Mouse (Mus musculus) testis, adult 2 months (tissue): ENCODE measurements around the gene Hs3st2.

Source experiments
- CTCF ChIP-seq: fragments of 200-500 bp; IDR thresholded peaks from 2 replicates; pipeline ENCODE4 v1.5.1; 2012; ENCODE audit warnings: low read depth, mild to moderate bottlenecking, inconsistent platforms, low read length, moderate library complexity; ENCODE audit not compliant: control insufficient read depth, insufficient read depth, insufficient replicate concordance
- POLR2A ChIP-seq: fragments of 200-500 bp; IDR thresholded peaks from 2 replicates; pipeline ENCODE4 v1.6.1; 2012; ENCODE audit warnings: low read depth, mild to moderate bottlenecking, inconsistent platforms, low read length, moderate library complexity; ENCODE audit not compliant: control insufficient read depth

DNA sequence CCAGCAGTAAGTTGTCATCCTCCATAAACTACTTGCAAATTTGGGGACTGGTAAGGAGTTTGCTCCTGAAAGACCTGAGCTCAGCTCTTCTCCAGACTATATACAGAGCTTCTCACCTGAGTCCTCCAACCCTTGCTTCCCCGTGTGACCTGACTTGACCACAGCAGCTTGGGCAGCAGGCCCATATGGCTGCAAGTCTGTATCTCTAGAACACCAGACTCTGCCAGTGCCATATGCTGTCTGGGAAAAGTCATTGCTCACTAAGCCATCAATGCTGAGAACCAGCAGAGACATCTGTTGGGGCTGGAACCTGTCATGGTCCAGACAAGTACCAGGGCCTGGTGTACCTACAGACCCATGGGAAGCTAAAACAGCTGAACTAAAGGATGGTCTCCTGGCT is 73.5 kb downstream of the Hs3st2 start:
- TF ChIP-seq CTCF = no peak
- TF ChIP-seq POLR2A = no peak
